Mouse (Mus musculus) stomach, postnatal 0 days (tissue): ENCODE data around the gene Sgip1.

Experiments used
- CTCF ChIP-seq: IDR thresholded peaks from 2 replicates; pipeline ENCODE4 v1.5.1; 2016; ENCODE audit warnings: antibody characterized with exemption, low read depth, mild to moderate bottlenecking, moderate library complexity
- EP300 ChIP-seq: optimal IDR thresholded peaks from 2 replicates; pipeline ENCODE3; 2016; ENCODE audit warnings: antibody characterized with exemption

GRCm38 (mm10) chr4:102724442-102724841 is 16.7 kb upstream of the Sgip1 start:
- TF ChIP-seq CTCF (no peak), EP300 (no peak)
